Mouse (Mus musculus) hindbrain, embryonic 12.5 days (tissue): ENCODE results near the gene Klhl4. TPM values are rescaled to one million over a fixed set of nuclear protein-coding genes. Genes with fewer than 3 reads are reported as not detected.
A peak's percentile ranks its signal among the peaks of the same experiment; 100 is the strongest.

Experiments
- ATAC-seq: fragments of 200-750 bp; cut with Nextera tagmentation; 2 replicates; pipeline ENCODE4 v1.8.0; 2017; ENCODE audit warnings: moderate TSS enrichment; ENCODE audit not compliant: low FRiP score
- H3K27ac ChIP-seq: fragments of 300-500 bp; sonication (generic); 2 replicates; pipeline ENCODE4 v1.5.1; 2016; ENCODE audit warnings: mild to moderate bottlenecking
- H3K27me3 ChIP-seq: fragments of 300-500 bp; sonication (generic); 2 replicates; pipeline ENCODE4 v1.6.1; 2016; ENCODE audit warnings: mild to moderate bottlenecking
- H3K36me3 ChIP-seq: fragments of 300-500 bp; sonication (generic); 2 replicates; pipeline ENCODE4 v1.6.1; 2016; ENCODE audit warnings: mild to moderate bottlenecking
- H3K4me1 ChIP-seq: fragments of 300-500 bp; sonication (generic); 2 replicates; pipeline ENCODE4 v1.6.1; 2016
- H3K4me2 ChIP-seq: fragments of 300-500 bp; sonication (generic); replicated peaks from 2 replicates; pipeline ENCODE4 v1.6.1; 2016; ENCODE audit warnings: mild to moderate bottlenecking
- H3K4me3 ChIP-seq: fragments of 300-500 bp; sonication (generic); 2 replicates; pipeline ENCODE4 v1.5.1; 2016; ENCODE audit warnings: mild to moderate bottlenecking
- H3K9ac ChIP-seq: fragments of 300-500 bp; sonication (generic); 2 replicates; pipeline ENCODE4 v1.6.1; 2016; ENCODE audit warnings: mild to moderate bottlenecking, moderate library complexity
- H3K9me3 ChIP-seq: fragments of 300-500 bp; sonication (generic); replicated peaks from 2 replicates; pipeline ENCODE4 v1.6.1; 2016; ENCODE audit warnings: mild to moderate bottlenecking
- whole genome bisulfite sequencing: fragments of 180-500 bp; shearing (Covaris S2); methylation state at CpG from one replicate; pipeline ENCODE4 v1.1.7; 2016; 5-methylcytosine and 5-hydroxymethylcytosine counted together
- polyA plus RNA-seq: library from polyadenylated mRNA; unstranded; fragments of >200 nt; fragmentation: Nextera tagmentation; extraction: Ambion mirVana; gene quantifications from 2 replicates; pipeline ENCODE4 v1.2.1, GENCODE M21; 2016

Gene Klhl4
- polyA plus RNA-seq: 6.1 and 7.6 TPM in 2 replicates

DNA sequence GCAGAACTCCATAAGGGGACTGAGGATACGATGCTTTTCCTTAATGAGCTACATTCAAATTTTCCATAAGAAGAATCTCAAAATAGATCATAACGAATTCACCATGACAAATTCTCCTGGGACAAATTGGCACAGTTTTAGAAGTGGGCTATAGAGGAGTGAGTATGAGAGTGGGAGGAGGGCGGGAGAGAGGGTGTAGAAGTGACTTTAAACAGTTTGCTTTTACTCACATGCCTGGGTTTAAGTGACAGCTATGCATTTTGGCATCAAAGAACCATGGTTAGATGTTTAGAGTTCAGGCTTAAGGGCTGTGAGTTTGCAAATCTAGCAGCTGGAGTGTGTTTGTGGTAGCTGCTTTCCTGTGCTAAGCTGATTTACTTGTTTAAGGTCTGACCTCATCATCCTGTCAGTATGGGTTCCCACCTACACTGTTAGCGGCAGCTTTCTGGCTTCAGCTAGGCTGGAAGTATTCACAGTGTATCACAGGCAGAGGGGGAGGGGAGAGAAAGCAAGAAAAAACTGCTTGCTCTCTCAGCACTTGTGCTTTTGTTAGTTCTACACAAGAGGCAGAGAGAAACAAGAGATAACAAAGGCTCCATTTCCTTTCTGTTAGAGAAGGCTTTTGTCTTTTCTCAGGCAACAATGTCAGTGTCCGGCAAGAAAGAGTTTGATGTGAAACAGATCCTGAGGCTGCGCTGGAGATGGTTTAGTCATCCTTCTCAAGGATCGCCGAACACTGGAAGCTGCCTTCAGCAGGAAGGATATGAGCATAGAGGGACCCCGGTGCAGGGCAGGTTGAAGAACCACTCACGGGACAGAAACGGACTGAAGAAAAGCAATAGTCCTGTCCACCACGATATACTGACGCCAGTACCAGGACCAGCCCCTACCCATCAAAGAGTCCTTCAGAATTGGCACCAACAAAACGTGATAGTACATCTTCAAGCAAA, at the start of gene Klhl4:
Klhl4 (plus strand) TSS at position 552 of the 950 bp plus-strand sequence.
- Histone ChIP-seq H3K4me3 (peak within 1 kb of the TSS; percentile 22), H3K36me3 (no peaks in the 10 kb centered on the region), H3K9me3 (no peaks in the 10 kb centered on the region; the same call in 1 of the 2 replicates), H3K4me1 (no peaks in the 10 kb centered on the region), H3K27me3 (no peaks in the 10 kb centered on the region), H3K9ac (no peak within 1 kb of the TSS), H3K27ac (no peak within 1 kb of the TSS; the same call in 1 of the 2 replicates), H3K4me2 (peak within 1 kb of the TSS; percentile 45)
- 33% methylated on average over 14 of the region's 14 CpGs for WGBS
- ATAC-seq: peak; percentile 76

DNA sequence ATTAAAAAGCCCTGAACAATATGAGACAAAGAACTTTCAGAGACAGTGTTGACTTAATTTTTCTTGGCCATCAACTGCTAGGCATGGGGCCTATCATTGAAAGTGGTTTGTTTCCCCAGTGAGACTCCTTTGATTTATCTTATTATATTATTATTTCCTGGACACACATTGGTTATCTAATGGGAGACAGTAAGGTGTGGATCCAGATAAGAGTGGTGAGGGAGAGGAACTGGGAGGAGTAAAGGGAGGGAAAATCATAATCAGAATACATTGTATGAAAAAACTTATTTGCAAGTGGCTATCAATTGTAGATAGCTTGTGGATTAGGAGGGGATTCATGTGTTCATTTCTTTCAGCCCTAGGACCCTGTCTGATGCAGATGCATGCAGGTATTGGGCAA, 10.0 kb downstream of the Klhl4 start:
- Histone ChIP-seq H3K27ac (no peak overlapping the region), H3K4me3 (no peak overlapping the region), H3K4me2 (no peak overlapping the region), H3K9me3 (no peaks in the 10 kb centered on the region), H3K36me3 (no peaks in the 10 kb centered on the region), H3K9ac (no peak overlapping the region), H3K27me3 (no peaks in the 10 kb centered on the region), H3K4me1 (no peaks in the 10 kb centered on the region)
- ATAC-seq: no peak

DNA sequence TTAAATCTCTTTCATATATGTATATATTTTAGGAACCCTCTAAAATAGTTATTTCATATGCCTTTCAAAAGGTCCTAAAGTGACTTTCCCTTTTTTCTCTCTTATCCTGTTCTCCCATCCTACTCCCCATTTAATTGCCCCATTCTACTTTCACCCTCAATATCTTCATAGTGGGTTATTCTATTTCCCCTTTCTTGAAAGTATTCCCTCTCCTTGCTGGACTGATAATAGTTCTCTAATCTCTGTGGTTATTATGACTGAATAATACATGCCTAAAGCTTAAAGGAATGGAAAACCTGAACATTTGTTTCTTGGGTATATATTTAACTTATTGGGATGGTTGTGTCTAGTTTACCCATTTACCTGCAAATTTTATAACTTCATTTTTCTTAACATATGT, 12.6 kb downstream of the Klhl4 start:
- no peaks in the 10 kb centered on the region for H3K27me3 ChIP-seq
- no peaks in the 10 kb centered on the region for H3K36me3 ChIP-seq
- ATAC-seq: no peak
- no peaks in the 10 kb centered on the region for H3K4me1 ChIP-seq
- no peak overlapping the region for H3K27ac ChIP-seq
- H3K4me2 ChIP-seq: no peak overlapping the region
- no peak overlapping the region for H3K4me3 ChIP-seq
- no peak overlapping the region for H3K9ac ChIP-seq
- no peaks in the 10 kb centered on the region for H3K9me3 ChIP-seq

DNA sequence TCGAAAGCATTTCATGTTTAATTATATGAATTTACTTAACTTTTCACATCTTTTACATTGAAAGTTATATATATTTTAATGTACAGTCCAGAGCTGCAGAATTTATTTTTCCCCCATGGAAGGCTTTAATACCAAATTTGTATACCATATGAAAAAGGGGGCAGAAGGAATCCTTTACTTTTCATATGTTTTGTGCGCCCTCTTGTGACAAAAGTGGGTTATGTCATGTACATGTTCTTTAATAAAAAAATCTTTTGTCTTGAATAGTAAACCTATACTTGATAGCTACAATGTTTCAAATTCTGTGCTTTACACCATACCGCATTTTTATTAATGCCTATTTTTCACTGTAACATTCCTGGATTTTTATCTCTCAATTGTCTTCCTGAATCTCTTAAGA, 84.0 kb downstream of the Klhl4 start:
- WGBS: 38% methylated on average over 3 of the region's 3 CpGs
- ATAC-seq: no peak
- Histone ChIP-seq H3K9me3 (no peaks in the 10 kb centered on the region), H3K27ac (no peak overlapping the region), H3K4me1 (no peaks in the 10 kb centered on the region), H3K27me3 (no peaks in the 10 kb centered on the region), H3K4me3 (no peak overlapping the region), H3K4me2 (no peak overlapping the region), H3K9ac (no peak overlapping the region), H3K36me3 (no peaks in the 10 kb centered on the region)

DNA sequence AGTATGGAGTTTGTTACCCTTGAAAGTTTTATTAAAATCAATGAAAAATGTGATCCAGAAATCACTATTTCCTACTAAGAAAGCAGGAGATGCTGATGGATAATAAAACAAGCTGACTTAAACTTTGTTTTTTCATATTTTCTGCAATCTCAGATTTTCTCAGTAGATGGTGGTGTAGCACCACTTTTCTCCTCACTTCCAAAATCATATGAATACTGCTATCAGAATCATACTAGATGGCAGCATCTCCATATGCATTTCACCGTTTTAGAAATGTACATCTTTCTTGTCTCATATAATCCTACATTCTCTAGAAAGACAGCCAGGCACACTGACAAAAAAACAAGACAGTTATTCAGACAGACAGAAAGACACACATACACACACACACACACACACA, 108.2 kb downstream of the Klhl4 start:
- Histone ChIP-seq H3K27ac (no peak overlapping the region), H3K27me3 (no peaks in the 10 kb centered on the region), H3K4me2 (no peak overlapping the region), H3K9ac (no peak overlapping the region), H3K4me1 (no peaks in the 10 kb centered on the region), H3K4me3 (no peak overlapping the region), H3K9me3 (no peaks in the 10 kb centered on the region), H3K36me3 (no peaks in the 10 kb centered on the region)
- 57% methylated on average over 1 of the region's 1 CpGs for WGBS
- no peak for ATAC-seq
